Mouse (Mus musculus) telencephalon, adult 2 months (tissue): ENCODE results near the gene Kirrel3.

ENCODE experiments used
- DNase-seq: peaks from one replicate; pipeline ENCODE4 v3.0.0-alpha.2; 2011; ENCODE audit warnings: low read depth, low spot score

Kirrel3 gene

GRCm38 (mm10) chr9:34485759-34486431 lies at the start of gene Kirrel3:
Gene Kirrel3 (plus strand): TSS chr9:34485894.
- peak; percentile 58 for DNase-seq

GRCm38 (mm10) chr9:34440721-34441120 lies 45.0 kb upstream of the Kirrel3 start:
- no peak for DNase-seq

GRCm38 (mm10) chr9:34443950-34444349 lies 41.7 kb upstream of the Kirrel3 start:
- DNase-seq: no peak

- DNase-seq: no peak
Observed at GRCm38 (mm10) chr9:34446497-34447350, 39.0 kb upstream of the Kirrel3 start.

- DNase-seq: no peak
Observed at GRCm38 (mm10) chr9:34447736-34448135, 38.0 kb upstream of the Kirrel3 start.

GRCm38 (mm10) chr9:34448467-34448866 lies 37.2 kb upstream of the Kirrel3 start:
- DNase-seq: no peak

- DNase-seq: no peak
Observed at GRCm38 (mm10) chr9:34458189-34458588, 27.5 kb upstream of the Kirrel3 start.

- DNase-seq: no peak
Observed at GRCm38 (mm10) chr9:34459968-34460367, 25.7 kb upstream of the Kirrel3 start.

- no peak for DNase-seq
Observed at GRCm38 (mm10) chr9:34463666-34464065, 22.0 kb upstream of the Kirrel3 start.

- no peak for DNase-seq
Observed at GRCm38 (mm10) chr9:34466058-34466457, 19.6 kb upstream of the Kirrel3 start.

GRCm38 (mm10) chr9:34469180-34469579 lies 16.5 kb upstream of the Kirrel3 start:
- DNase-seq: no peak

- DNase-seq: no peak
Observed at GRCm38 (mm10) chr9:34476206-34476605, 9.5 kb upstream of the Kirrel3 start.

- no peak for DNase-seq
Observed at GRCm38 (mm10) chr9:34478494-34478893, 7.2 kb upstream of the Kirrel3 start.

- no peak for DNase-seq
Observed at GRCm38 (mm10) chr9:34483236-34483635, 2.5 kb upstream of the Kirrel3 start.

GRCm38 (mm10) chr9:34484665-34485064 lies 1.0 kb upstream of the Kirrel3 start:
- no peak for DNase-seq

- DNase-seq: no peak
Observed at GRCm38 (mm10) chr9:34488267-34488666, 2.6 kb downstream of the Kirrel3 start.

- peak; percentile 73 for DNase-seq
Observed at GRCm38 (mm10) chr9:34488700-34489315, 3.1 kb downstream of the Kirrel3 start.

- DNase-seq: no peak
Observed at GRCm38 (mm10) chr9:34489316-34489710, 3.6 kb downstream of the Kirrel3 start.

- no peak for DNase-seq
Observed at GRCm38 (mm10) chr9:34489760-34490159, 4.1 kb downstream of the Kirrel3 start.

- no peak for DNase-seq
Observed at GRCm38 (mm10) chr9:34492121-34492520, 6.4 kb downstream of the Kirrel3 start.

- no peak for DNase-seq
Observed at GRCm38 (mm10) chr9:34493571-34493970, 7.9 kb downstream of the Kirrel3 start.

- no peak for DNase-seq
Observed at GRCm38 (mm10) chr9:34498126-34498525, 12.4 kb downstream of the Kirrel3 start.
